Mouse (Mus musculus) 3T3-L1 (cell line): ENCODE measurements around the gene Gm49383.
A peak's percentile ranks its signal among the peaks of the same experiment; 100 is the strongest.
"Not testable (repeated sequence)": the region's sequence is repeated elsewhere in the genome, so short reads cannot be mapped to it uniquely, and the experiment has no call there.

Experiments
- DNase-seq: peaks from one replicate; pipeline ENCODE4 v3.0.0-alpha.2; 2015; ENCODE audit warnings: low read depth, low spot score

The Gm49383 gene

GRCm38 (mm10) chr12:69166861-69167581 is 29.9 kb downstream of the Gm49383 start:
- not testable (repeated sequence) for DNase-seq

- DNase-seq = peak; percentile 32
Measured at GRCm38 (mm10) chr12:69164904-69165303, 32.0 kb downstream of the Gm49383 start.

- not testable (repeated sequence) for DNase-seq
Measured at GRCm38 (mm10) chr12:69163586-69163985, 33.3 kb downstream of the Gm49383 start.

- DNase-seq = not testable (repeated sequence)
Measured at GRCm38 (mm10) chr12:69160677-69161076, 36.2 kb downstream of the Gm49383 start.

GRCm38 (mm10) chr12:69159578-69159940 is 37.3 kb downstream of the Gm49383 start:
- peak; percentile 86 for DNase-seq

GRCm38 (mm10) chr12:69158765-69159577 is 37.9 kb downstream of the Gm49383 start, which contains the start of gene Rps29:
Gene Rps29 (minus strand): TSS chr12:69159186.
- DNase-seq = peak; percentile 100

- DNase-seq = peak; percentile 42
Measured at GRCm38 (mm10) chr12:69158366-69158764, 38.5 kb downstream of the Gm49383 start.

GRCm38 (mm10) chr12:69157107-69157506 is 39.8 kb downstream of the Gm49383 start:
- DNase-seq = no peak

- DNase-seq = no peak
Measured at GRCm38 (mm10) chr12:69156436-69156835, 40.5 kb downstream of the Gm49383 start.

GRCm38 (mm10) chr12:69155923-69156322 is 41.0 kb downstream of the Gm49383 start:
- no peak for DNase-seq

GRCm38 (mm10) chr12:69150049-69150448 is 46.9 kb downstream of the Gm49383 start:
- no peak for DNase-seq

GRCm38 (mm10) chr12:69147166-69147735 is 49.7 kb downstream of the Gm49383 start:
- no peak for DNase-seq

GRCm38 (mm10) chr12:69143460-69143859 is 53.4 kb downstream of the Gm49383 start:
- no peak for DNase-seq

GRCm38 (mm10) chr12:69139841-69140240 is 57.1 kb downstream of the Gm49383 start:
- DNase-seq = no peak

GRCm38 (mm10) chr12:69139201-69139600 is 57.7 kb downstream of the Gm49383 start:
- DNase-seq = no peak
